Mouse (Mus musculus) naive thymus-derived CD4-positive, alpha-beta T cell, adult 2 months (primary cell): ENCODE data around the gene Plppr1.

Experiments used
- DNase-seq: peaks from one replicate; pipeline ENCODE4 v3.0.0-alpha.2; 2011; ENCODE audit warnings: low read depth

Plppr1 gene

DNA sequence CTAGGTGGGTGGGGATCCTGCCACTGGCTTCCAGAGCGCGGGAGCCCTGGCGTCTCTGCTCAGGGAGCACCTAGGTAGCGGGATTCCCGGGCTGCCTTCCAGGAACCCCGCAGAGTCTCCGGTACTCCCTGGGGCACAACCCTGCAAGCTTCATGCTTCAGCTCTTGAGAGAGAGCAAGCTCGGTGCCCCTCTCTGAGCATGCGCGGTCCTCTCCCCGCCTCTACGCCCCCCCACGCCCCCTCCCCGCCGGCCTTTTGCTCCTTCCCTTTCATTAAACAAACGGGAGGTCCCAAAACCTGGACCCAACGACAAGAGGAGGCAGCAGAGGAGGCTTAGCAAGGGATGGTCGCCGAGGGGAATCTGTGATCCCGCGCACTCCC is at the start of gene Plppr1:
TSS of gene Plppr1 (plus strand) at position 253 of the 381 bp plus-strand sequence.
- DNase-seq, result no peak

DNA sequence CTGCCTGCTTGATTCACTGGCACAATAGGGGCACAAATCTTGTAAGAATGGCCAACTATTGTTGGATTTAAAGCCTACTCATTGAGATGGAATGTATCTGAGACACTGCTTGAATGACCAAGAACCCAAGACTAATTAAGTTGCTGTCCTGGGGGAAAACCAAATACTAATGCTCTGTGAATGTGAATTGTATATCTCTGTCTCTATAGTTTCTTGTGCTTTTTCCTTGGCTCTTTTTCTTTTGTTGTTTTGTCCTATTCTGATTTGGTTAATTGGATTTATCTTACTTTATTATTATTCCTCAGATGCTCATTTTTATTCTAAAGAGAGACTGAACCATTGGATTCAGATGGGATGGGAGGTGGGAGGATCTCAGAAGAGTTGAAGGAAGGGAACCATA is 42.4 kb upstream of the Plppr1 start:
- DNase-seq, result no peak

DNA sequence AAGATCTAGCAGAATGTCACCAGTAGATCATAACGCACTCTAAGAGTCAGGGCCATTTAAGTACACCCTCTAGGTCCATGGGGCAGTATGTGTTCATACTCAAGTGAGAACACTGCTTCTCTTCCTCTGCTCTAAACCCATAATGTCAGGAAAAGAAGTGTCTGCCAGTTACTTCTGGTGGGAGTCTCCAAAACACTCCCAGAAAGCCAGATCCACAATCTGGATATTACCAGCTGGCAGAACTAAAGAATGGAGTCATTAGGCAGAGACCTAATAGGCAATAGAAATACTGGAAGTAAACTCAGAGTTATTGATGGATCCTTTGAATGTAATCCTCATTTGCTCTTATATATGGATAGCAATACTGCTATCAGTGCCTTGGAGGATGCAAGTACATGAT is 35.9 kb upstream of the Plppr1 start:
- DNase-seq, result no peak

GRCm38 (mm10) chr4:49038311-49038710 is 20.8 kb upstream of the Plppr1 start:
- DNase-seq, result no peak

DNA sequence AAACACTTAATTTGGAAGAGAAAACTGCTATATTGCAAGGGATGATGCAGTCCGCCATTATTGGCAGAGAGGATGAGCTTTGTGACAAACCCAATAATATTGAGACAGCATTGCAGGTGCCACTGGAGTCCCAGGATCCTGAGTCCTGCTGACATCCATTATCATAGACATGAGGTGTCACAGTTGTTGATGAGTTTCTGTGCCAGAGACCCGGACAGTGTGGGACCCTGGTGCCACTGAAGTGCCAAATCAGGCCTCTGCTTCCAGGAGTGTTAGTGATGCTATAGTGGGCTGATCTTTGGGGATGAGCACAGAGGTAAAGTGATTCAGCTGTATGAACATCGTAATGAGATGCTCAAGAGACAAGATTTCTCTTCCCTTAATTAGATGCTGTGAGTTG is 19.2 kb upstream of the Plppr1 start:
- no peak for DNase-seq

- DNase-seq, result no peak
These were observed 17.4 kb upstream of the Plppr1 start for GRCm38 (mm10) chr4:49041655-49042054.

- DNase-seq, result no peak
These were observed 8.4 kb upstream of the Plppr1 start for GRCm38 (mm10) chr4:49050628-49051027.

DNA sequence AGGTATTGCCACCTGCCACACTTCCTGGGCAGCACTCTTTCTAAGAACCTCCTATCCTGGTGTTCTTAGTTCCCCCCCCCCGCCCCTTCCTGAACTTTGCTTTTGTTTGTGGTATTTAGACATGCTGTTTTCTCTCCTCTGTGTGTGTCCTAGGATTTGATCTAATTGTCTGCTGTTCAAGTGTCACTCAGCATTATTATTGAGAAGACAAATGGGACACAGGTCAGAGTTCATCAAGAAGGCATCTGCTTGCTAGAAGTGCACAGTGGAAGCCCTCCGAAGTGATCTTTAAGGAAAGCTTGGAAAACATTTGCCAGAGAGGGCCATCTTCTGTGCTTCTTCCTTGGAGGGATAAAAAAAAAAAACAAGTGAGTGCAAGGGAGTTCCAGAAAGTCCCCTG is 1.2 kb upstream of the Plppr1 start:
- DNase-seq, result no peak

GRCm38 (mm10) chr4:49058557-49058956 is 516 bp upstream of the Plppr1 start:
- DNase-seq, result no peak

- no peak for DNase-seq
These were observed 619 bp downstream of the Plppr1 start for GRCm38 (mm10) chr4:49059402-49060381.

GRCm38 (mm10) chr4:49069471-49069870 is 10.4 kb downstream of the Plppr1 start:
- DNase-seq, result no peak

DNA sequence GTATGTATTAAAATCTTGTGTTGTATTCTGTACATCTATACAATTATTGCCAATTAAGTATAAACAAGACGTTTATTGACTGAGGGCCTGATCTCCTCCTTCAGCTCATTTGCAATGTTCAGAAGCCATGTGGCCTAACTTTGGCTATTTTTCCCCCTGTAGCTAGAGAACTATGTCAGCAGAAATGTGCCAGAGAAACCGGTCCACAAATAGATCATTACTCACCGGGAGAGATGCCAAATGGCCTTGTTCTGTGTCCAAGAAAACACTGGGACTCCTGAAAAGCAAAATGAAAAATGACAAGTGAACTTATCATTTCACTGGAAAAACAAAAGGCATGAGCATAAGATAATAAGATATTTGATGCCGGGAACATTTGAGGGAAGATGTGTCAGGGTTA is 13.8 kb downstream of the Plppr1 start:
- DNase-seq, result no peak

DNA sequence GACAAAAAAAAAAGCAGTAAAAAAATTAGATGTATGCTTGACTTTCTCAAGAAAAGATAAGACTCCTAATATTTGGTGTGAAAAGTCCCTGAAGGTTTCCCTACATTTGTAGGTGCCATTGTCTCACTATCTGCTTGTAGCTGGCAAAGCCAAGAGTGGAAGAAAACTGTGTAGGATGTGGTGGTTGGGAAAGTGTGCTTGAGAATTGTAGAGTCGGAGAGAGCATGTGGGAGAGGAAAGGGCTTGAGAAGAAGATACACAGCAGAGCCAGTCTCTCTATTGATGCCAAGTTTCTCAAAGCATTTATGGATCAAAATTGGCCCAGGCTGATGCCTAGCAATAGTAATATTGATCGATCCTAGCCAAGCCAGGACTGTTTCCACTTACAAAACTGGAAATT is 16.8 kb downstream of the Plppr1 start:
- no peak for DNase-seq

GRCm38 (mm10) chr4:49079399-49079798 is 20.3 kb downstream of the Plppr1 start:
- no peak for DNase-seq

GRCm38 (mm10) chr4:49088205-49088604 is 29.1 kb downstream of the Plppr1 start:
- DNase-seq, result no peak

GRCm38 (mm10) chr4:49090461-49090860 is 31.4 kb downstream of the Plppr1 start:
- DNase-seq, result no peak

DNA sequence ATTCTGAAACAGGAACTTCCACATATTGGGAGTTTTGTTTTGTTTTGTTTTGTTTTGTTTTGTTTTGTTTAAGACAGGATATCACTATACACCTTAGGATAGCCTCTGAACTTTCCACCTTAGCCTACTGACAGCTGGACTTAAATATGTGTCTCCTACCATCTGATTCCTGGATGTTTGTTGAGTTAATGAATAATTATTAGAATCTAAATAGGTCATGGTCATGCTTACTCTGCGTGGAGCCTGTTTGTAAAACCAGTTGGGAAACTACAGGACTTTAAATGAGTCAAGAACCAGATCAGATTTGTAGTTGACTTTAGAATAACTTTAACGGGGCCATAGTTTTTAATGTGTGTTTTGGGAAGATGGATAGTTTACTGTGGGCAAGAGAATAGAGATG is 40.4 kb downstream of the Plppr1 start:
- no peak for DNase-seq

- no peak for DNase-seq
These were observed 43.1 kb downstream of the Plppr1 start for GRCm38 (mm10) chr4:49101934-49102768.

DNA sequence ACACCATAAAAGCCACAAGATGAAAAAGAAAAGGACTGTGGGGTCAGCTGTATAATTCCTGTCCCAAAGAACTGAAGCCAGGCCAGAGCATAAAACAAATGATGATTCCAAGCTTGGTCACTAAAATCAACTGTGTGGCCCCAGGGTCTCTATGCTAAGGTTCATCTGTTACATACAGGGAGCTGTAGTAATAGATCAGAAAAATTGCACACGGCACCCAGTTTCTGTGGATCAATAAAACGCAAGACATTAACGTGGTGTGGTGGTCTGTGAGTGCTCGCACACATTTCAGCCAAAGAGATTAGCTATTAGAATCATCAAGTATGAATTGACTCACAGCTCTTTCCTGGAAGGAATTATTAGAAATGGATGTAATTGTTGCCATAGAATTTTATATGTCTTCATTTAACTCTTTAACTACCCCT is 43.7 kb downstream of the Plppr1 start:
- no peak for DNase-seq

DNA sequence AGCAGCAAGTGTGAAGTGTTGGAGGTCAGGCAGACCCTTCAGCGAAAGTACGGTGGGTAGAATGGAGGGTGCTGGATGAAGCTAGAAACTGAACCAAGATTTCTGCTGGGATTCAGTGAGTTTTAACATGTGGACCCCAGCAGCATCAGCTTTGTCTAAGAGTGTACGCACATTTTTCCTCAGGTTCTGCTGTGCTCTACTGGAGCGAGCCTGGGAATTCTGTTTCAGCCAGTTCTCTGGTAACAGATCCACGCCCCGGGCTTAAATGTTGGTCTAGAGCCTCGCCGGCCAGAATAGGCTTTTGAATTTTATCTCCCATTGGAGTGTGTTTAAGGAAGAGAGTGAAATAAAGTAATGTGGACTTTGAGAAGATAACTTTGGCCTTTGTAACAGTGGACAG is 45.8 kb downstream of the Plppr1 start:
- no peak for DNase-seq

GRCm38 (mm10) chr4:49107895-49108294 is 48.8 kb downstream of the Plppr1 start:
- DNase-seq, result no peak

DNA sequence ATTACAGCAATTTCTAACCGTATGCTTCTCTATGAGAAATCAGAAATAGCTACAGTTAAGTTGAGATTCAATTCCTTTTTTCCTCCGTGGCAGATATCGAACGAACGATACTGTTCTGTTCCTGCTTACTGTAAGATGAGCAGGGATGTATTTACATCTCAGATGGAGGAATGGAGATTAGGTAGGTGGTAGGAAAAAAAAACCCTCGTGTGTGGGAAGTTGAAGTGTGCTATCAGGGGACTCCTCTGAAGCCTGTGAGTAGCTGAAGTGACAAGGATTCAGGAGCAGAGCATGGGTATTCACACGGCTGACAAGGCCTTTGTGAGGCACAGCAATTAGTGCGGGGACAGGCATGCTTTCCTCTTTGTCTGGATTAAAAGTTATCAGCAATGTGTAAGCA is 49.3 kb downstream of the Plppr1 start:
- DNase-seq, result no peak

- no peak for DNase-seq
These were observed 50.9 kb downstream of the Plppr1 start for GRCm38 (mm10) chr4:49109989-49110388.
